Mouse (Mus musculus): Measurements from ENCODE around the gene Lrtm1.

DNA sequence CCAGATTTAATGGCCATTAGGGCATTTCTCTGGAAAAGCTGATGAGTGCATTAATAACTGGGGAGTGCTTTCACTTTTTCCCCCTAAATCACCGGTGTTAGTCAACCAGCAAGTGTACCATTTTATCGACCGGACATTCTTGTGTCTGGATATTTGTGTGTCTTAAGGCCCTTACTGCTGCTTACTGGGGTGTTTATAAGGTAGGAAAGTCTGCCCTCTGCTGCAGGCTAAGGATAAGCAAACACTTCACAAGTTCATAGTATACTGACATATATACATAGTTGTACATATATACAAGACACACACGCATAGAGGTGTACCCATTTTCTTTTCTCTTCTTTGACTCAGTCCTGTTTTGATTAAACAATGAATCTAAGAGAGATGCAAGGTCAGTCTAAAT lies 55.7 kb downstream of the Lrtm1 start:
- TF ChIP-seq POLR2A (IDR thresholded peaks at IDR 0.05; ENCODE audit: control insufficient read depth, low read depth, low read length) = no peak
- no peak for TF ChIP-seq CTCF (IDR thresholded peaks at IDR 0.05; ENCODE audit: control insufficient read depth, insufficient read depth, insufficient replicate concordance, low read depth, low read length)
